Mouse (Mus musculus) megakaryocyte, embryonic 14.5 days (primary cell): Measurements from ENCODE around the gene Dync1li1.
"Not testable (repeated sequence)": the region's sequence is repeated elsewhere in the genome, so short reads cannot be mapped to it uniquely, and the experiment has no call there.

Experiments used
- FLI1 ChIP-seq: IDR thresholded peaks from 2 replicates; pipeline ENCODE4 v1.6.1; 2012; ENCODE audit warnings: low read length, inconsistent platforms, mixed read lengths
- GATA1 ChIP-seq: IDR thresholded peaks from 3 replicates; pipeline ENCODE4 v1.6.1; 2012; ENCODE audit warnings: mixed read lengths, low read length, inconsistent platforms, borderline replicate concordance

DNA sequence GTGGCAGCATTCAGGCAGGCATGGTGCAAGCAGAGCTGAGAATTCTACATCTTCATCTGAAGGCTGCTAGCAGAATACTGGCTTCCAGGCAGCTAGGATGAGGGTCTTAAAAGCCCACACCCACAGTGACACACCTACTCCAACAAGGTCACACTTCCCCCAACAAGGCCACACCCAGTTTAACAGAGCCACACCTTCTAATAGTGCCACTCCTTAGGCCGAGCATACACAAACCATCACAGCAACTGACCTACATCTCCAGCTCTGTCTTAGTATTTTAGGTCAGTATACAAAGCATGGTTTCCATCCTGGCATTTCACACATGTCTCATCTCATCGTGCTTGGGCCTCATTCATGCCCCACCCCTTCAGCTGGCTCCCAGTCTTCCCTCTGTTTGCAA lies 39.8 kb downstream of the Dync1li1 start:
- TF ChIP-seq GATA1, FLI1: not testable (repeated sequence)
